Mouse (Mus musculus) spleen, postnatal 4 days (tissue): Measurements from ENCODE around the gene Ttc39d.
"Not testable (repeated sequence)": the region's sequence is repeated elsewhere in the genome, so short reads cannot be mapped to it uniquely, and the experiment has no call there.

Experiments
- DNase-seq, 2 experiments: peaks; one replicate each; pipeline ENCODE4 v3.0.0; 2022; ENCODE audit warnings: low spot score in 2 of 2

Gene Ttc39d

DNA sequence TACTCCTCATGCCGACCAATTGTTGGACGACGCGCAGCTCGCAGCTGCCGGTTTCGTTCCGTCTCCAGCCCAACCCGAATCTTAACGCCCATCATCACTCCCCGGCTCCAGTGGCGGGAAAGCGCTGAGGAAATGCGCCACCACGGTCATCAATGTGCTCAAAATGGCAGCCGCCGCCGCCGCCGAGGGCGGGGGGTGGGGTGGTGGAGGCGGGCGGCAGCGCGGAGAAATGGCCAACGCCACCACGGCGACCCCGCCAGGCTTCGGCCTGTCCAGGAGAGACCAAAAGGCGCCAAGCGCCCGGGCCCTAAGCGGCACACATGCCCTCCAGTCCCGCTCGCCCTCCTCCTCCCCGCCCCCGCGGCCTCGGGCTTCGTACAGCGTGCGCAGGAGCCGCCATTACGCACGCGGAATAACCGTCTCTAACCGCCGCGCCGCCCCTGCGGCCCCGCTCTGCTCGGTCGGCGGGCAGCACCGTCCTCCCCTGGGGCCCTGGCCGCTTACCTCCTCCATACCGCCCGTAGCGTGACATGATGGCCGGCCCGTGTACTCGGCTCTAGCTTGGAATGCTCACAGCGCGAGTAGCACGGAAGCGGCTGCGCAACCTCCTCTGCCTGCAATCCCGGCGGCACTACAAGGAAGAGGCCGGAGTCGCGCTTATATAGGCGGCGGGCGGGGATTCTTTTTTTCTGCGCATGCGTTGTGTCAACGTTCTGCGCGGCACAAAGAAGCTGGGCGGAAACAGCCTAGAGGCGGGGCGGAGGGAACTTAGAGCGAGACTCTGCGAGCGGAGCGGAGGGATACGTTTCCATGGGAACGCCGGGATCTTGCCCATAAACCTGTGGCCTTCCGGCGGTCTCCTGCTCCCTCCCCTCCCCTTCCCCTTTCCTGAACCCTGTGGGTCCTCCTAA lies at the start of gene Ttc39d, which contains the start of gene Srsf7:
Gene Ttc39d, plus strand, starts transcription at position 790 of the 911 bp plus-strand sequence.
Gene Srsf7, minus strand, starts transcription at position 637 of the 911 bp plus-strand sequence.
- DNase-seq = peak; percentile 98 to 100

GRCm38 (mm10) chr17:80157489-80157888 lies 49.8 kb upstream of the Ttc39d start:
- no peak for DNase-seq

GRCm38 (mm10) chr17:80160454-80160853 lies 46.8 kb upstream of the Ttc39d start:
- no peak for DNase-seq

DNA sequence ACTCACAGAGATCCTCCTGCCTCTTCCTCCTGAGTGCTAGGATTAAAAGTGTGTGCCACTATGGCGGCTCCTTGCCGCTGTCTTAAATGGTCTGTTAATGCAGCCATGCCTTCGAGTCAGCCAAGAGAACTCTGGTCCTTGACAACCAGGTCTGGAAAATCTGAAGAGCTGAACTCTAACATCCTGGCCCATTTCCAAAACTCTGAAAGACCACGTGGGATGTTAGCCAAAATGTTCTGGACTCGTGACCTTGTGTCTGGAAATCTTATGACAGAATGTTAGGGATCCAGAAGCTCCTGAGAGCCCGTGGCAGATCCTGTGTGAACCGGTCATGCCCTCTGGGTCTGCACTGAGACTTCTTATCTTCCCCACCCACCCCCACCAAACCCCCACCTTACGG lies 43.3 kb upstream of the Ttc39d start:
- no peak for DNase-seq

- no peak for DNase-seq
Observed at GRCm38 (mm10) chr17:80165741-80166140, 41.5 kb upstream of the Ttc39d start.

- no peak for DNase-seq
Observed at GRCm38 (mm10) chr17:80166346-80166745, 40.9 kb upstream of the Ttc39d start.

DNA sequence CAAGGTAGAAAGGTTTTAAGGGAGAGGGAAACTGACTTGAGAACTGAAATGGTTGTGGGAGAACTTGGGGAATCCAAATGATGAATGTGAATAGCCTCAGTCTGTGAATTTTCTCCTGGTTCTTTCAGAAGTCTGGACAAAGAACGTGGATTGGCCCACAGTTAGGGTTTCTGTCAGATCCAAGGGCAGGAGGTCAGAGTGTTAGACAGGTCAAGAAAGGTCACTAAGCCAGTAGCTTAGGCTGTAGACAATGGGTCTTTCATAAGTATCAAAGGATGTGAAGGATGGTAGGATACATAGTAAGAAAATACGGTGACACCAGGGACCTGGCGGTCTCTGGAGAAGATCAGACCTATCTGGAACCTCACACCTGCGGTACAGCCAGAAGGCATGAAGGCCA lies 39.8 kb upstream of the Ttc39d start:
- no peak for DNase-seq

GRCm38 (mm10) chr17:80167851-80168251 lies 39.4 kb upstream of the Ttc39d start:
- no peak for DNase-seq

DNA sequence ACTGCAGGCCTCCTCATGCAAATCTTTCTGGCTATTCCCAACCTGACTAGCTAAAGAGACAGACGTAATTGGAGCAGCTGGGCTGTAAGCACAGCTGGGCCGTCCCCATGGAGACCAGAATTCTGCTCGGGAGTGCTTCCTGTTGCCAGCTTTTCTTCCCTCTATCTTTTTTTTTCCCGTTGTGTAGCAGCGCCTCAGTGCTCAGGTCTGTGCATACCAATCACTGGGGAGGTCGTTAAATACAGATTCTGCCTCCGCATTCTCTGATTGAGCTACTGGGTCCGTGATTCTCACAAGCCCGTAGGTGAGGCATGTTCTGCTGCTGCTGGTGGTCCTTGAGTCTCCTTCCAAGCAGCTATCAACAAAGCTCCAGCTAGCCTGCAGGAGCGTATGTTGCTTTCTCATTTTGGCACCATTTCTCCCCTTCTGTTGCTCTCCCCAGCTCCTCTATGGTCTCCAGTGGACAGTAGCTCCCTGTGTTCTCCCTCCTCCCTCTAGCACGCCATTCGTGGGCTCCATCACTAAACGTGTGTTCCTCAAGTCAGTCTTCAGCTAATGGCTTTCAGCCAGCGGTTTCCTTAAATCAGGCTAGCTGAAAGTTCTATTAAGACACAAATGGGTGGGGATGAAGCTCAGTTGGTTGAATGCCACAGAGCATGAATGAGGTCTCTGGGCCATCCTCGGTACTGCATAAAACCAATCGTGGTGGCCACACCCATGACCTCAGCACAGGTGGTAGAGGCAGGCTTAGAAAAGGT lies 38.7 kb upstream of the Ttc39d start:
- DNase-seq = no peak

DNA sequence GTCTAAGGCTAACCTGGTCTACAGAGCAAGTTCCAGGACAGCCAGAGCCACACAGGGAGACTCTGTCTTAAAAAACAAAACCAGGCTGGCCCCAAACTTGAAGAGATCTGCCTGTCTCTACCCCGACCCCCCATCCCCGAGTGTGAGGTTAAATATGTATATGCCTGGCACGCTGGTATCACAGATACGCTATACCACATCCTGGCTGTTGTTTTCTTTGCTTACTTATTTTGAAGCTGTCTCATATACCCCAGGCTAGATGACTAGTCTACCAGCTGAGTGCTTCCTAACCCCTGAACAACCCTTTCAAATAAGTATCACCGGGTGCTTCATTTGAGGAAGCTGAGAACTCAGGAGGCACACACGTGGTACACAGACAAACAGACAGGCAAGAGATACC lies 37.5 kb upstream of the Ttc39d start:
- no peak for DNase-seq

DNA sequence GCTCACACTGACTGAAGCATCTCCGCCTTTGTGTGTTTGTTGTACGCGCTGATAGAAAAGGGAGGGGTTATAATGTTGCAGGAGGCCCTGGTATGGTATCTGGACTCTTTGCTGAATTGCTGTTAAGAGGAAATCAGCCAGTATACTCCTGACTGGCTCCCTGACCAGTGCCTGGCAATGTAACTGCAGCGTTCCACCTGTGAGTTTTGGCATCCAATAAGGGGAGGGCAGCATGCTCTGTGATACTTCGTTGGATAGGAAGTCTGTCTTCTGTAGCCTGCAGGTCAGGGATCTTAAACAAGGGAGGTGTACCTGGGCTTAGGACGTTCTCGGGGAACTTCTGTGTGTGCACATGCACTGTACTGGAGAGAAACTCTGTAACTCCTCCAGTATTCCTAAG lies 36.3 kb upstream of the Ttc39d start:
- DNase-seq = no peak

DNA sequence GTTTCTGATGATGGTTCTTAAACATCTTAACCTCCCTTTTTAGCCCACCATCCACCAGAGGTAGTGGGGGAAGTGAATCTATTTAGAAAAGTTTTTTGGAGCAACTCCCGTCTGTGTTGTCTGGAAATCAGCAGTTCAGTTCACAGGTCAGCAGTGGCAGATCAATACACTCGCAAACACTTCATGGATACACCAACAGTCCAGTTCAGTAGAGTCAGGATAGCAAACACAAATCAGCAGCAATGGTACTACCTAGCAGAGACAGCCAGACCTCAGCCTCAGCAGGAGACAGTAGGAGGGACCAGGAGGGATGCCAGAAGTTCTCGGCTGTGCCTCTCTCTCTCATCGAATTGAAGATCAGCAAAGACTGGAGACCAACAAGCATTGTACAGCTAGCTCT lies 35.3 kb upstream of the Ttc39d start:
- DNase-seq = no peak

GRCm38 (mm10) chr17:80172761-80173160 lies 34.5 kb upstream of the Ttc39d start:
- DNase-seq = no peak

DNA sequence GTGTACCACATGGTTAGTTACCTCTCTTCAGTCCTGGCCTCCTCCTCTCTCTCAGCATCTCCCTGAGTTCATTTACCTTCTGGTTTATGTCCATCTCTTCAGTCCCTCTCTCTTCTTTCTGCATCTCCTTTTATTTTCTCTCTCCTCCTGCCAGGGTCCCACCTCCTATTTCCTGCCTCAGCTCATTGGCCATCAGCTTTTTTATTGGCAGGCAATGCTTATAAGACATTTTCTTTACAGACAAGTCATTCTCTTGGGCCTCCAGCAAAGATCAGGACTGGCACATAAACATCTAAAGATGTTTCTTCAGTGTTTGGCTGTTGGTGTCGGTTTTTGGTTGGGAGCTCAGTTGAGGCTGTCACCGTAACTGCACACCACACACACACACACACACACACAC lies 33.6 kb upstream of the Ttc39d start:
- no peak for DNase-seq

DNA sequence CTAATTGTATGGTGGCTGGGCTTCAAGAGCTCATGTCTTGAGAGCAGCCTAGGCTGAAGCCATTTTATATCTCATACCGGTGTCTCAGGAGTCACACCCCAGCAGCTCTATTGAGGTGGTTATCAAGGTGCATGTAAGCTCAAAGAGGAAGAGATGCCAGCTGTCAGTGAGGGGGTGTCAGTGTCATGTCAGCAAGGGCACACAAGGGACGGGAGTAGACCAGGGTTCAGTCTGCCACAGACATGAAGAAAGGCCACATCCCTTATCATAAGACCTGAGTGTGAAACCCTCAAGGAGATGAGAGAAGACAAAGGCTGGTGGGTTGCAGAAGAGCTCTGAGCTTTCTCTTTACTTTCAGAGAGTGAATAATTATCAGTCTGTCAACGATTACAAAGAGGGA lies 33.1 kb upstream of the Ttc39d start:
- DNase-seq = no peak

DNA sequence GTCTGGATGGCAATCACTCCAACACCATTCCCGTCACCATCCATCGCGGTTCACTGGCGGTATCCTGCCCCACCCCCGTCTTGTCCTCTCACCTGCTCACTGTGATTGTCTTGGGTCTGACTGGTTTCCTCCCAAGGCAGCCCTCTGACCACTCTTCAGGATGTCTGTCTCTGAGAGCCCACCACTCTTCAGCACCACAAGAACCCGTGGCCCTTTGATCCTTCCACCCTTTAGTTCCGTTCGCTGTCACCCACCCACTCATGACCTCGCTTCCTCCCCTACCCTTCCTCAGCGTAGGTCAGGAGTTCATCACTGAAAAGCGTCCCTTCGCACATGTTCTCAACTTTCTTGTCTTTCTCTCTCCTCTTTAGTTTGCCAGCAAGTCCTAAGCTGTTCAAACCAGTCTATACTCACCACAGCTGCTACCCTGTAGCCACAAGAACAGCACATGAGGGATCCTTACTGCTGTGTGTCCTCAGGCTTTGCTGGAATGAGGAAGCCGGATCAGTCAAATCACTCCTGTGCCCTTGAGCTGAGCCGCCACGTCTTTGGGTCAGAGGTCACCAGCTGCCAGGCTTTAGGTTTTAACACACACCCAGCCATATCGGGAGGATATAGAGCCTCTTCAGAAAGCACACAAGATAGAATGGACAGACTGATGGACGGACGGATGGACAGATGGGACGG lies 32.4 kb upstream of the Ttc39d start:
- DNase-seq = no peak

- DNase-seq = no peak
Observed at GRCm38 (mm10) chr17:80175386-80175739, 31.9 kb upstream of the Ttc39d start.

GRCm38 (mm10) chr17:80175966-80176365 lies 31.3 kb upstream of the Ttc39d start:
- DNase-seq = no peak

DNA sequence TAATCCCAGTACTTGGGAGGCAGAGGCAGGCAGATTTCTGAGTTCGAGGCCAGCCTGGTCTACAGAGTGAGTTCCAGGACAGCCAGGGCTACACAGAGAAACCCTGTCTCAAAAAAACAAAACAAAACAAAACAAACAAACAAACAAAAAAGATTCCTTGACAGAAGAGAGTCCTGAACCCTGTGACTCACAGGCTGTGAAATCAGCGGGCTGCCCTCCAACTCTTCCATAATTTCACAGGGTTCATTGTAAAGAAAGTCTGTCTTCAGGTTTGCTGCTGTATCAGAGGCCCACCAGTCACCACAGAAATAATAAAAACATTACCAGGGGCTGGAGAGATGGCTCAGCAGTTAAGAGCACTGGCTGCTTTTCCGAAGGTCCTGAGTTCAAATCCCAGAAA lies 28.4 kb upstream of the Ttc39d start:
- not testable (repeated sequence) for DNase-seq

- peak; percentile 62 to 83 for DNase-seq
Observed at GRCm38 (mm10) chr17:80179959-80180358, 27.3 kb upstream of the Ttc39d start.

GRCm38 (mm10) chr17:80180468-80180867 lies 26.8 kb upstream of the Ttc39d start:
- DNase-seq = no peak

GRCm38 (mm10) chr17:80183615-80184014 lies 23.6 kb upstream of the Ttc39d start:
- no peak for DNase-seq
